Mouse (Mus musculus) intestine, postnatal 0 days (tissue): ENCODE measurements around the gene Vma21. TPM values are rescaled to one million over a fixed set of nuclear protein-coding genes. Genes with fewer than 3 reads are reported as not detected.

ENCODE experiments used
- ATAC-seq: fragments of 200-750 bp; cut with Nextera tagmentation; 2 replicates; pipeline ENCODE4 v1.8.0; 2017; ENCODE audit warnings: mild to moderate bottlenecking, moderate TSS enrichment, moderate library complexity
- H3K27ac ChIP-seq: fragments of 300-500 bp; sonication (generic); 2 replicates; pipeline ENCODE4 v1.5.1; 2014; ENCODE audit warnings: mild to moderate bottlenecking, low read depth, low read length, moderate library complexity
- H3K27me3 ChIP-seq: fragments of 300-500 bp; sonication (generic); replicated peaks from 2 replicates; pipeline ENCODE4 v1.6.1; 2014; ENCODE audit warnings: low read length, mixed read lengths; ENCODE audit not compliant: control insufficient read depth, insufficient read depth
- H3K36me3 ChIP-seq: fragments of 300-500 bp; sonication (generic); 2 replicates; pipeline ENCODE4 v1.6.1; 2014; ENCODE audit warnings: mild to moderate bottlenecking, moderate library complexity; ENCODE audit not compliant: control insufficient read depth, insufficient read depth
- H3K4me1 ChIP-seq: fragments of 300-500 bp; sonication (generic); replicated peaks from 2 replicates; pipeline ENCODE4 v1.6.1; 2014; ENCODE audit warnings: antibody characterized with exemption, low read length, mixed read lengths; ENCODE audit not compliant: control insufficient read depth, insufficient read depth
- H3K4me2 ChIP-seq: fragments of 300-500 bp; sonication (generic); replicated peaks from 2 replicates; pipeline ENCODE4 v1.6.1; 2014; ENCODE audit warnings: low read depth, mild to moderate bottlenecking, moderate library complexity
- H3K4me3 ChIP-seq: fragments of 300-500 bp; sonication (generic); 2 replicates; pipeline ENCODE4 v1.5.1; 2014; ENCODE audit warnings: low read depth, low read length
- H3K9ac ChIP-seq: fragments of 300-500 bp; sonication (generic); 2 replicates; pipeline ENCODE4 v1.6.1; 2014; ENCODE audit warnings: mild to moderate bottlenecking, low read depth, low read length
- H3K9me3 ChIP-seq: fragments of 300-500 bp; sonication (generic); 2 replicates; pipeline ENCODE4 v1.6.1; 2016; ENCODE audit warnings: mixed run types; ENCODE audit not compliant: control insufficient read depth
- CTCF ChIP-seq: sonication (generic); IDR thresholded peaks from 2 replicates; pipeline ENCODE4 v1.5.1; 2016; ENCODE audit warnings: low read depth, mild to moderate bottlenecking, control low read depth, antibody characterized with exemption, moderate library complexity
- WGBS: fragments of 180-500 bp; shearing (Covaris S2); extraction: QIAGEN DNeasy Blood & Tissue Kit; methylation state at CpG from one replicate; pipeline ENCODE4 v1.1.7; 2014; 5-methylcytosine and 5-hydroxymethylcytosine counted together
- polyA plus RNA-seq: library from polyadenylated mRNA; unstranded; fragments of >200 nt; fragmentation: Nextera tagmentation; extraction: Ambion mirVana; gene quantifications from 2 replicates; pipeline ENCODE4 v1.2.1, GENCODE M21; 2015

The Vma21 gene
- 40.8 and 43.6 TPM in 2 replicates for polyA plus RNA-seq

GRCm38 (mm10) chrX:71815631-71816345 is at the start of gene Vma21:
Gene Vma21 (plus strand): TSS chrX:71815924.
- WGBS = 31% methylated on average over 12 of the region's 12 CpGs
- peak within 1 kb of the TSS; percentile 82 for H3K27ac ChIP-seq
- H3K36me3 ChIP-seq = no peaks in the 10 kb centered on the region
- H3K27me3 ChIP-seq = no peaks in the 10 kb centered on the region
- H3K9me3 ChIP-seq = no peaks in the 10 kb centered on the region
- H3K4me1 ChIP-seq = no peaks in the 10 kb centered on the region
- H3K4me2 ChIP-seq = peak within 1 kb of the TSS; percentile 65
- peak within 1 kb of the TSS; percentile 57 for H3K9ac ChIP-seq
- ATAC-seq = no peak
- no peak for TF ChIP-seq CTCF
- peak within 1 kb of the TSS; percentile 71 for H3K4me3 ChIP-seq

- no peaks in the 10 kb centered on the region for H3K36me3 ChIP-seq
- no peaks in the 10 kb centered on the region for H3K27me3 ChIP-seq
- no peaks in the 10 kb centered on the region for H3K4me1 ChIP-seq
- H3K27ac ChIP-seq = no peak overlapping the region
- no peak overlapping the region for H3K4me2 ChIP-seq
- H3K4me3 ChIP-seq = no peak overlapping the region
- no peak for TF ChIP-seq CTCF
- no peak for ATAC-seq
- WGBS = 47% methylated on average over 1 of the region's 1 CpGs
- H3K9ac ChIP-seq = no peak overlapping the region
- H3K9me3 ChIP-seq = no peaks in the 10 kb centered on the region
Observed at GRCm38 (mm10) chrX:71767909-71768308, 47.8 kb upstream of the Vma21 start.

GRCm38 (mm10) chrX:71791106-71791505 is 24.6 kb upstream of the Vma21 start:
- no peak overlapping the region for H3K27ac ChIP-seq
- ATAC-seq = no peak
- no peak overlapping the region for H3K4me2 ChIP-seq
- H3K27me3 ChIP-seq = no peaks in the 10 kb centered on the region
- H3K4me1 ChIP-seq = no peaks in the 10 kb centered on the region
- H3K4me3 ChIP-seq = no peak overlapping the region
- H3K9me3 ChIP-seq = no peaks in the 10 kb centered on the region
- no peak overlapping the region for H3K9ac ChIP-seq
- 19% methylated on average over 4 of the region's 4 CpGs for WGBS
- no peaks in the 10 kb centered on the region for H3K36me3 ChIP-seq
- peak; percentile 33; the same call in 1 of the 2 replicates for TF ChIP-seq CTCF

GRCm38 (mm10) chrX:71797766-71798165 is 18.0 kb upstream of the Vma21 start:
- ATAC-seq = no peak

GRCm38 (mm10) chrX:71798883-71799282 is 16.8 kb upstream of the Vma21 start:
- WGBS = 56% methylated on average over 5 of the region's 5 CpGs
- H3K27ac ChIP-seq = no peak overlapping the region

More at GRCm38 (mm10) chrX:71797766-71798165, 18.0 kb upstream of the Vma21 start:
- H3K4me1 ChIP-seq = no peaks in the 10 kb centered on the region
- TF ChIP-seq CTCF = no peak
- H3K9me3 ChIP-seq = no peaks in the 10 kb centered on the region
- no peaks in the 10 kb centered on the region for H3K36me3 ChIP-seq
- no peak overlapping the region for H3K4me2 ChIP-seq
- H3K27ac ChIP-seq = no peak overlapping the region
- WGBS = 67% methylated on average over 7 of the region's 7 CpGs
- no peak overlapping the region for H3K9ac ChIP-seq
- H3K27me3 ChIP-seq = no peaks in the 10 kb centered on the region
- no peak overlapping the region for H3K4me3 ChIP-seq

GRCm38 (mm10) chrX:71811966-71812835 is 3.5 kb upstream of the Vma21 start:
- WGBS = 33% methylated on average over 5 of the region's 5 CpGs
- H3K27me3 ChIP-seq = no peaks in the 10 kb centered on the region
- H3K9ac ChIP-seq = no peak overlapping the region
- TF ChIP-seq CTCF = no peak
- H3K36me3 ChIP-seq = no peaks in the 10 kb centered on the region
- H3K9me3 ChIP-seq = no peaks in the 10 kb centered on the region
- no peak overlapping the region for H3K27ac ChIP-seq
- H3K4me2 ChIP-seq = no peak overlapping the region
- ATAC-seq = no peak
- H3K4me3 ChIP-seq = no peak overlapping the region
- no peaks in the 10 kb centered on the region for H3K4me1 ChIP-seq

More at GRCm38 (mm10) chrX:71798883-71799282, 16.8 kb upstream of the Vma21 start:
- Histone ChIP-seq H3K9ac (no peak overlapping the region), H3K36me3 (no peaks in the 10 kb centered on the region), H3K4me3 (no peak overlapping the region), H3K9me3 (no peaks in the 10 kb centered on the region), H3K27me3 (no peaks in the 10 kb centered on the region), H3K4me2 (no peak overlapping the region), H3K4me1 (no peaks in the 10 kb centered on the region)
- peak; percentile 56 for TF ChIP-seq CTCF
- no peak for ATAC-seq
